Mouse (Mus musculus) kidney, adult 11 months (tissue): ENCODE data around the gene Spata31d1c.

Source experiments
- DNase-seq: peaks from one replicate; pipeline ENCODE4 v3.0.0; 2022

Gene Spata31d1c

DNA sequence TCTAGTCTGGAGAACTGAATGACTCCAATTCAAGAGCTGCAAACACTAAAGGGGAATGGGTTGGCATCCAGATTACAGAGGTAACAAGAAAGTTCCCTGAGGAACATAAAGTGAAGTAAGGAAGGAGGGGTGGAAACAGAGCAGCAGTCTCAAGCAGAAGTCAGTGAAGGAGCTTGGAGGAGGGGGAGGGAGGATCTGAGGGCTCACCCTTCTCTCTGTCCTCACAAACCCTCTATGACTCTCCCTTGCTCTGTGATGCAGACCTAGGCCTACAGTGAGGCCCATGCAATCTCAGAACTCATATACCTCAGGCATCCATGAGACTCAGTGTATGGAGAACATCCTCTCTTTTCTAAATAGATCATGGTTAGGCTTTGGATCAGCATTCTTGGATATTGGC, at the start of gene Spata31d1c:
TSS of gene Spata31d1c (plus strand) at position 301 of the 400 bp plus-strand sequence.
- DNase-seq: no peak

DNA sequence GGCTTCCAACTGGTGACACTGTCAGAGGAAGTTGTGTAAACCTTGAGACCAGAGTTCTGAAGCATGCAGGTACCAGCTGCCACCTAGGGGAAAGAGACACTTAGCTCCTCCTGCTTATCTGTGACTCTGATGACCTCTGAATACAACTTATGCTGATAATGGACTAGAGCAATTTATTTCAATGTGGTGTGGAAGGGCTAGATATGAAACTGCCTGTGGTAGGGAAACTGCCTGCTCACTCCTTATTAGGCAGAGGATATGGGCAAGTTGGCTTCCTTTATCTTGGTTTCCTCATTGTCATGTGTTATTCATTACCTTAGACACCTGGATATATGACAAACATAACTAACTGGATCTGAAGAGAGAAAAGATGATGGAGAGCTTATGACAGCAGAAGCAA, 44.0 kb upstream of the Spata31d1c start:
- DNase-seq: no peak

- DNase-seq: no peak
These were observed 27.4 kb upstream of the Spata31d1c start for GRCm38 (mm10) chr13:65005414-65005813.

DNA sequence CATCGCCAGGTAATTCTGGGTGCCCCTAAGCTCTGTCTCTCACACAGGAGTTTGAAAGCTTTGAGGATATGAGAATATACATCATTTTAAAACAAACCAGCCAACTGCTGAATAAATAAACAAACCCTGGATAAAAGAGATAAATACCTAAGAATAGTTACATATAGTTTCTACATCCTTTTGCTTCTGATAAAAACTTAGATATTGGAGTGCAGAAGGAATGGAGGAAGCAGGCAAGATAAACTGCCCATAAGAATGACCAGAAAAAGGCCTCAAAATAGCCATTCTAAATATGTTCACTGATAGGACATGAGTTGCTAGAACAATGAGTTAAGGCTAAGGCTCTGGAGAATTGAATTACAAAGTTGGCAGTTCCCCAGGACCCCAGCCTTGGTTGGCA, 26.1 kb upstream of the Spata31d1c start:
- no peak for DNase-seq

DNA sequence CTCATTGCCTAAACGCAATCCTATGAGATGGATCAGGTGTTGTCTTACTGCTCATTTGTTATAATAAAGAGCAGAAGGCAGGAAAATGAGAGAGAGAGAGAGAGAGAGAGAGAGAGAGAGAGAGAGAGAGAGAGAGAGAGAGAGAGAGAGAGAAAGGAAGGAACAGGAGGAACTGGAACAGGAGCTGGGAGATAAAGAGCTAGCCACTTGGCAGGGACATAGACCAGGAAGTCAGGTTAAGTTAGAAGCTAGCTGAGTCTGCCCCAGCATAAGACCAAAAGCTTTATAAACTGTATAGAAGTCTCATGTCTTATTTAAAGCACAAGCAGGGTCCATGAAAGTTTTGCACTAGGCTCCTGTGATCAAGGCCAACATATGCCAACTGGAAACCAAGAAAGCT, 24.9 kb upstream of the Spata31d1c start:
- DNase-seq: no peak

DNA sequence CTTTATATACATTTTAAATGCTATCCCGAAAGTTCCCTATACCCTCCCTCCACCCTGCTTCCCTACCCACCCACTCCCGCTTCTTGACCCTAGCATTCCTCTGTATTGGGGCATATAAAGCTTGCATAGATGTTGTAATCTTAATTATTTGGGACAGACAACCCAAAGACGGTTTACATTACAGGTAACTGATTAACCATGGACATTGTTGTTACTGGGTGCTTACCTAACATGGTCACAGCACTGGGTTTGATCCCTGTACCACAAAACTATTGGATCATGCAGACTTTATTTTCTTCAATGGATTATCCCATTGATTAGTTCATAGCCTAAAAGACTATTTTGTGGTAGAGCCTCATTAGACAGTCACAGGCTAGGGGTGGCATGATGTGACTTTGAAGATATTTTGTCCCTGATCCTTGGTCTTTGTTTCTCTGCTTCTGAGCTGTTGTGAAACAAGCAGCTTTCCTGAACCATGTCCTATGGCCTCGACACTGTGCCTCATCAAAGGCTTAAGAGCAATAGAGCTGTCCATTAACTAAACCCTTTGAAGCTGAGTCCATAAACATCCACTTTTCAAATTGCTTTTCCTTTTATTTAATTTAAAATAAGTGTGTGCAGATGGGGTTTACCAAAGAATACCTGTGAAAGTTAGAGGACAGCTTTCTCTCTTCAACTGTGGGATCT, 21.7 kb upstream of the Spata31d1c start:
- no peak for DNase-seq

DNA sequence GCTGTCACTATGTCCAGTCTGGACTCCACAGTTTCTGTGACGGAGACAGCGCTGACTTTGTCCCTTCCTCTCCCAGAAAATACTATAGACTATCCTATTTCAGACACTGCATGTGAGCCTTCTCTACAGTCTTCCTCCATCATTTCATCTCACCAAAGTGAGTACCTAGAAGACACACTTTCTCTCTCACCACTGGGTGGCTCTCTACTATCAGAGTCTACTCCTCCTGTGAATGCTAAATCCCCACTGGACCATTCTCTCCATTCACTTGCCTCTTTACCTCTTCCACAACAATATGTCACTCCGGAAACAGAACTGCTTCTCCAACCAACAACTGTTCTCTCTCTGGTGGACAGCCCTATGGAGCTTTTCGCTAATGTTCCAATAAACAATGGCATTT, 2.2 kb downstream of the Spata31d1c start:
- DNase-seq: no peak

- no peak for DNase-seq
These were observed 19.8 kb downstream of the Spata31d1c start, which contains the start of gene Prss47 for GRCm38 (mm10) chr13:65052660-65053059. Gene Prss47 (minus strand): TSS chr13:65052760.

GRCm38 (mm10) chr13:65069969-65070368, 37.1 kb downstream of the Spata31d1c start:
- DNase-seq: no peak
